Mouse (Mus musculus): ENCODE data around the gene Dll1. TPM values are rescaled to one million over a fixed set of nuclear protein-coding genes. Genes with fewer than 3 reads are reported as not detected.

Gene Dll1
- polyA plus RNA-seq, 1 experiment from 2014 or later, result 30.7 TPM

Other genes with a start within 250 kb of the Dll1 start
- gene Fam120b, start 19.3 kb upstream of the Dll1 start, polyA plus RNA-seq (2015; fragmentation: Nextera tagmentation; extraction: Ambion mirVana), result 52.8 and 52.9 TPM in 2 replicates
- 231 and 234 TPM in 2 replicates for gene Psmb1, start 122.9 kb upstream of the Dll1 start, polyA plus RNA-seq (2015; fragmentation: Nextera tagmentation; extraction: Ambion mirVana)
- 71.1 and 72.1 TPM in 2 replicates for gene Tbp, start 123.0 kb upstream of the Dll1 start, polyA plus RNA-seq (2015; fragmentation: Nextera tagmentation; extraction: Ambion mirVana)
- 49.4 and 54.0 TPM in 2 replicates for gene Pdcd2, start 150.4 kb upstream of the Dll1 start, polyA plus RNA-seq (2015; fragmentation: Nextera tagmentation; extraction: Ambion mirVana)
- gene Prdm9, start 187.5 kb upstream of the Dll1 start, polyA plus RNA-seq (2015; fragmentation: Nextera tagmentation; extraction: Ambion mirVana), result 1.4 and 2.6 TPM in 2 replicates

Measured in forebrain, embryonic 16.5 days (tissue).